Mouse (Mus musculus) ES-E14 (cell line): ENCODE measurements at regions not wholly inside any gene's neighbourhood (a gene's known extent, or its start where the extent isn't known, plus 50 kb on each side); places are given as distances from the start of the nearest gene placed in this dataset.

Source experiments
- HCFC1 ChIP-seq: IDR thresholded peaks from 2 replicates; pipeline ENCODE4 v1.6.1; 2012; ENCODE audit warnings: low read length, inconsistent platforms, borderline replicate concordance; ENCODE audit not compliant: insufficient read depth
- ZC3H11A ChIP-seq: IDR thresholded peaks from 2 replicates; pipeline ENCODE4 v1.6.1; 2012; ENCODE audit warnings: low read depth, mild to moderate bottlenecking, inconsistent platforms, low read length, borderline replicate concordance

GRCm38 (mm10) chr1:152226049-152226448, 136.1 kb upstream of the 1700025G04Rik start:
- TF ChIP-seq HCFC1 (no peak), ZC3H11A (no peak)
